Mouse (Mus musculus) macrophage (primary cell): Measurements from ENCODE around the gene Tub. TPM values are rescaled to one million over a fixed set of nuclear protein-coding genes. Genes with fewer than 3 reads are reported as not detected.

Experiments used
- H3K27ac ChIP-seq: fragments of 350-480 bp; formaldehyde crosslinking; 2 replicates; pipeline ENCODE4 v1.9.0; 2021
- H3K36me3 ChIP-seq: fragments of 350-480 bp; formaldehyde crosslinking; 2 replicates; pipeline ENCODE4 v1.9.0; 2021; ENCODE audit errors: inconsistent target
- H3K4me3 ChIP-seq: fragments of 350-480 bp; formaldehyde crosslinking; 2 replicates; pipeline ENCODE4 v1.9.0; 2021; ENCODE audit errors: inconsistent target
- H3K79me2 ChIP-seq: fragments of 350-480 bp; formaldehyde crosslinking; 2 replicates; pipeline ENCODE4 v1.9.0; 2021; ENCODE audit errors: inconsistent target
- WGBS: methylation state at CpG from one replicate; pipeline ENCODE4 v1.1.7; 2026; ENCODE audit warnings: inconsistent platforms; ENCODE audit not compliant: missing documents; 5-methylcytosine and 5-hydroxymethylcytosine counted together
- polyA plus RNA-seq: library from polyadenylated mRNA; stranded (reverse); fragments of 250-400 nt; gene quantifications from 3 replicates; pipeline ENCODE4 v1.2.4, GENCODE M21; 2018; ENCODE audit warnings: inconsistent platforms

Tub gene
- polyA plus RNA-seq, 1 experiment from 2014 or later, result not detected

GRCm38 (mm10) chr7:109003653-109004052 is 53.5 kb downstream of the Tub start:
- Histone ChIP-seq H3K4me3 (no peak overlapping the region), H3K79me2 (no peaks in the 10 kb centered on the region), H3K27ac (no peak overlapping the region), H3K36me3 (no peaks in the 10 kb centered on the region)
- WGBS, result 46% methylated on average over 3 of the region's 3 CpGs

- Histone ChIP-seq H3K79me2 (no peaks in the 10 kb centered on the region), H3K36me3 (no peaks in the 10 kb centered on the region), H3K4me3 (no peak overlapping the region), H3K27ac (no peak overlapping the region)
- 77% methylated on average over 1 of the region's 1 CpGs for WGBS
Observed at GRCm38 (mm10) chr7:109009260-109009659, 59.1 kb downstream of the Tub start.

GRCm38 (mm10) chr7:109010720-109011595 is 60.8 kb downstream of the Tub start:
- Histone ChIP-seq H3K79me2 (no peaks in the 10 kb centered on the region), H3K36me3 (no peaks in the 10 kb centered on the region), H3K27ac (no peak overlapping the region), H3K4me3 (no peak overlapping the region)
- 8% methylated on average over 74 of the region's 82 CpGs for WGBS

- Histone ChIP-seq H3K36me3 (no peaks in the 10 kb centered on the region), H3K4me3 (no peak overlapping the region), H3K27ac (no peak overlapping the region), H3K79me2 (no peaks in the 10 kb centered on the region)
- WGBS, result 77% methylated on average over 8 of the region's 8 CpGs
Observed at GRCm38 (mm10) chr7:109011596-109012180, 61.5 kb downstream of the Tub start.

- Histone ChIP-seq H3K27ac (no peak overlapping the region), H3K4me3 (no peak overlapping the region), H3K36me3 (no peaks in the 10 kb centered on the region), H3K79me2 (no peaks in the 10 kb centered on the region)
- 90% methylated on average over 1 of the region's 1 CpGs for WGBS
Observed at GRCm38 (mm10) chr7:109012575-109012974, 62.4 kb downstream of the Tub start.

- H3K79me2 ChIP-seq, result no peaks in the 10 kb centered on the region
- no peaks in the 10 kb centered on the region for H3K36me3 ChIP-seq
- 65% methylated on average over 4 of the region's 4 CpGs for WGBS
- no peak overlapping the region for H3K27ac ChIP-seq
- no peak overlapping the region for H3K4me3 ChIP-seq
Observed at GRCm38 (mm10) chr7:109012998-109013625, 63.0 kb downstream of the Tub start.

- 88% methylated on average over 7 of the region's 7 CpGs for WGBS
- H3K4me3 ChIP-seq, result no peak overlapping the region
- no peaks in the 10 kb centered on the region for H3K36me3 ChIP-seq
- H3K27ac ChIP-seq, result no peak overlapping the region
- H3K79me2 ChIP-seq, result no peaks in the 10 kb centered on the region
Observed at GRCm38 (mm10) chr7:109014851-109015250, 64.7 kb downstream of the Tub start.

GRCm38 (mm10) chr7:109016378-109016923 is 66.3 kb downstream of the Tub start:
- no peaks in the 10 kb centered on the region for H3K79me2 ChIP-seq
- 78% methylated on average over 5 of the region's 5 CpGs for WGBS
- no peaks in the 10 kb centered on the region for H3K36me3 ChIP-seq
- H3K4me3 ChIP-seq, result no peak overlapping the region
- no peak overlapping the region for H3K27ac ChIP-seq

- 88% methylated on average over 7 of the region's 7 CpGs for WGBS
- Histone ChIP-seq H3K36me3 (no peaks in the 10 kb centered on the region), H3K27ac (no peak overlapping the region), H3K79me2 (no peaks in the 10 kb centered on the region), H3K4me3 (no peak overlapping the region)
Observed at GRCm38 (mm10) chr7:109019243-109019642, 69.1 kb downstream of the Tub start.

- no peak overlapping the region for H3K4me3 ChIP-seq
- H3K36me3 ChIP-seq, result no peaks in the 10 kb centered on the region
- WGBS, result 15% methylated on average over 3 of the region's 3 CpGs
- H3K27ac ChIP-seq, result no peak overlapping the region
- H3K79me2 ChIP-seq, result no peaks in the 10 kb centered on the region
Observed at GRCm38 (mm10) chr7:109021428-109021827, 71.3 kb downstream of the Tub start.

- Histone ChIP-seq H3K36me3 (no peaks in the 10 kb centered on the region), H3K4me3 (no peak overlapping the region), H3K27ac (no peak overlapping the region), H3K79me2 (no peaks in the 10 kb centered on the region)
- 89% methylated on average over 7 of the region's 7 CpGs for whole genome bisulfite sequencing
Observed at GRCm38 (mm10) chr7:109025743-109026142, 75.6 kb downstream of the Tub start.

GRCm38 (mm10) chr7:109026976-109027375 is 76.8 kb downstream of the Tub start:
- H3K79me2 ChIP-seq, result no peaks in the 10 kb centered on the region
- WGBS, result 91% methylated on average over 9 of the region's 9 CpGs
- H3K4me3 ChIP-seq, result no peak overlapping the region
- no peaks in the 10 kb centered on the region for H3K36me3 ChIP-seq
- H3K27ac ChIP-seq, result no peak overlapping the region

GRCm38 (mm10) chr7:109027721-109028120 is 77.6 kb downstream of the Tub start:
- no peaks in the 10 kb centered on the region for H3K36me3 ChIP-seq
- 96% methylated on average over 7 of the region's 7 CpGs for WGBS
- H3K27ac ChIP-seq, result no peak overlapping the region
- H3K4me3 ChIP-seq, result no peak overlapping the region
- H3K79me2 ChIP-seq, result no peaks in the 10 kb centered on the region

GRCm38 (mm10) chr7:109028204-109028603 is 78.1 kb downstream of the Tub start:
- no peak overlapping the region for H3K4me3 ChIP-seq
- H3K36me3 ChIP-seq, result no peaks in the 10 kb centered on the region
- WGBS, result 21% methylated on average over 6 of the region's 6 CpGs
- H3K27ac ChIP-seq, result no peak overlapping the region
- no peaks in the 10 kb centered on the region for H3K79me2 ChIP-seq

- no peaks in the 10 kb centered on the region for H3K79me2 ChIP-seq
- 89% methylated on average over 6 of the region's 6 CpGs for WGBS
- H3K27ac ChIP-seq, result no peak overlapping the region
- no peaks in the 10 kb centered on the region for H3K36me3 ChIP-seq
- no peak overlapping the region for H3K4me3 ChIP-seq
Observed at GRCm38 (mm10) chr7:109029961-109030465, 79.9 kb downstream of the Tub start.
